Mouse (Mus musculus) ovary, adult 18-20 months (tissue): ENCODE data around the gene Acbd5.

Experiments
- DNase-seq: peaks from one replicate; pipeline ENCODE4 v3.0.0; 2022; ENCODE audit warnings: low spot score, mixed read lengths

Gene Acbd5

DNA sequence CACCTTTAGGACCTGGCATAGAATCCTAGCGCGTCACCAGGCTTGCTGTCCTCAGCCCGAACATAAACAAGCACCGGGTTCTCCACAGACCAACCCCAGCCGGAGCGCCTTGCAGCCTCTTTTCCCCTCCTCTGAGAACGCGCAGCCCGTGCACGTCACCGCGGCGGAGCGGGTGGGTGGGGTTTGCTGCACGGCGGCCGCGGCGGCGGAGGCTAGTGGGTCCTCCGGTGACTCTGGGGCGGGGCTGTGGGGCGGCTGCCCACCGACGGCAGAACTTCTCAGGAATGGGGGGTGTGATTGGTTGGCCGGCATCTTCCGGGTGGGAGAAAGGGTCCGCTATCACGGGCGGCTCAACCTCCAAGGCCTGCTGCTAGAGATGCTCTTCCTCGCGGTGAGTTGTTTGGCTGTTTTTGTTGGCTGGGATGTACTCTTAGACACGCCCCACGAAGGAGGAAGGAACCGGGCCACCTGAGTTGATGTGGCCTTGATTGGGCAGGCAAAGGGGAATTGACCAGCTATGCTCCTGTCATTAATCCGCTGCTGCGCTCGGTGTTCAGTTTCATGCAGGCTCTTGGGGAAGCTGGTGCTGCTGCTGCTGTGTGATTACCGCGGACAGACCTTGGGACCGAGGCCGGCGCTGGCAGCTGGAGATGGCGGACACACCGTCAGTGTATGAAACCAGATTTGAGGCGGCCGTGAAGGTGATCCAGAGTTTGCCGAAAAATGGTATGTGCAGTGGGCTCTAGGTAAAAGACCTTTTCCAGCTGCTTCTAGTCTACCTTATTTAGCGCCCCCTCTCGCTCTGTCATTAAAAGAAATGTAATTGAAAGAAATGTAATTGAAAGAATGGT is 1.2 kb downstream of the Acbd5 start:
- peak; percentile 90 for DNase-seq

DNA sequence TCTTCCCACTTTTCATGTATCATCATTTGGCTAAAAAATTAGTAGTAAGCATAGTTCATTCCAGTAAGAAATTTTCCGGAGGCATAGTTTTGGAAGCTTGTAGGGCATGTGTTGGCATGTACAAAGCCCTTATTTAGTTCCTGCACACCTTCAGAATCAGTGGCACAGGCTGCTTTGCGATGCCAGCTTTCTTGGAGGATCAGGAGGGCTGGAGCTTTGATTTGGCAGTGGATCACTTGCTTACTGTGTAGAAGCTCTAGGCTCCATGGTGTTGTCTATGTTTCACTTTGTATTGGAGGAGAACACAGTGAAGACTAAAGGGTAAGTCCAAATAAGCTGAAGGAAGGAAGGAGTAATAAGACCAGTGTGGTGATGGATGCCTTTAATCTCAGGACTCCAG is 2.5 kb downstream of the Acbd5 start:
- no peak for DNase-seq

DNA sequence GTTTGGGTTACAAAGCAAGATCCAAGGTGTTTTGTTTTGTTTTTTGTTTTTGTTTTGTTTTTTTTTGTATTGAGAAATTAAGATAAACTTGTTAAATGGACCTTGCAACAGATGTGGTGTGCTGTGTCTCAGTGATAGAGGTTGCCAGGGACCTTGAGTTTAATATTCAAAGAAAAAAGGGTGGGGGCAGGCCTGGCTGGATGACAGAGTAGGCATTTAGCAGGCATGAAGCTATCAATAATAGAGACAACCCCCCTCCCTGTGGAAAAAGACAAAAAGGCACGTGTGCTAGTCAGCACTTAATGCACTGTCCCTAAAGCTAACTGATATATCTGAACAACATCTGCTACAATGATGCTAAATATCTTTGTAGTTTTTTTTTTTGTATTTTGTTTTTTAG is 3.4 kb downstream of the Acbd5 start:
- no peak for DNase-seq

DNA sequence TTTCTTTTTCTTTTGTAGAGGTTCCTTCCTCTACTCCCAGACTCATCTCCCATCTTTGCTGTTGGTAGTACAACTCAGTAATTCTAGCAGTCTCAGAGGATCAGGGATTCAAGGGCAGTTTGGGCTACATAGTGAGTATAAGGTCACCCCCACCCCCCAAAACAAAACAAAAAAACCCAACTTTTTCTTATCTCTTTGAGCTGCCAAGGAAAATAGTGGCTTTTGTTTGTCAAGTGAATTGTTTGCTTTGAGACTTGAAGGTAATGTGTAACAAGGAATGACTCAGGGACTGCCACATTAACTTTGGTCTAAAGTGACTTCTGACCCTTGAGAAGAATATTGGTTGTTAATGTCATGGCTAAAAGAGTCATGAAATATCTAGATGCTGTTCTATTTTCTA is 7.9 kb downstream of the Acbd5 start:
- DNase-seq = no peak

DNA sequence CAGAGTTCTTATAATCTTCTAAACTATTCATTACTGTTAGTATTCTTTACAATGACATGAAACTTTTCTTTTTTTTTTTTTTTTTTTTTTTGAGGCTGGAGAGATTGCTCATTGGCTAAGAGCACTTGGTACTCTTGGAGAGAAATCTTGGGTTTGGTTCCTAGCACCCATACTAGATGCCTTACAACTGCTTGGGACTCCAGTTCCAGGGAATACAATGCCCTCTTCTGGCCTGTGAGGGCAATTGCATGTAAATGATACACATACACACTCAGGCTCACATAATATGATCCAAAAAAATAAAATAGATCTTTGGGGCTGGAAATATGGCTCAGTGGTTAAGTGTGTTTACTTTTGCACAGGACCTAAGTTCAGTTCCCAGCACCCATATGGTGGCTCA is 8.8 kb downstream of the Acbd5 start:
- DNase-seq = no peak

- no peak for DNase-seq
These were observed 9.7 kb downstream of the Acbd5 start for GRCm38 (mm10) chr2:23077693-23078092.

GRCm38 (mm10) chr2:23078588-23078987 is 10.6 kb downstream of the Acbd5 start:
- no peak for DNase-seq

DNA sequence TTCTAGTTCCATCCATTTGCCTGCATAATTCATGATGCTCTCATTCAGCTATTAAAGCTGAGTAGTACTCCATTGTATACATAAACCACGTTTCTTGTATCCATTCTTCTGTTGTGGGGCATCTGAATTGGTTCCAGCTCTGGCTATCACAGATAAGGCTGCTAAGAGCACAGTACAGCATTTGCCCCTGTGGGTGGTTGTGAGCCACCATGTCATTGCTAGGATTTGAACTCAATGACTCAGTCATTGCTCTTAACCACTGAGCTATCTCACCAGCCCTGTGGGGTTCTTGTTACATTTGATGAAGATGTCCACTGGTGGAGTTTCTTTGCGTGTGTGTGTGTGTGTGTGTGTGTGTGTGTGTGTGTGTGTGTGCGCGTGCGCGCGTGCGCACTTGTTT is 16.6 kb downstream of the Acbd5 start:
- no peak for DNase-seq

- no peak for DNase-seq
These were observed 24.2 kb downstream of the Acbd5 start for GRCm38 (mm10) chr2:23092216-23092615.

DNA sequence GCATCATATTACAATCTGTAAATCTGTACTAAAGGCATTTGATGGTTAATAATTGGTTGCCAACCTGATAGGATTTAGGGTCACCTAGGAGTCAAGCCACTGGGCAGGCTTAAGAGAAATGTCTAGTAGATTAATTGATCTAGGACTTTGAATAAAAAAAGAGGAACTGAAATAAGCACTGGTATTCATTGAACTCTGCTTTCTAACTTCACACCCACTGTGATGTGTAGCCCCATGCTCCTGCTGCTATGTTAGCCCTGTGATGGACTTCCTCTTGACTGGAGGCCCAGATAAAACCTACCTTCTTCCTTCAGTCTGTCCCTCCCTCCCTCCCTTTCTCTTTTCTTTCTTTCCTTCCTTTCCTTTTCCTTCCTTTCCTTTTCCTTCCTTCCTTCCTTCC is 29.1 kb downstream of the Acbd5 start:
- no peak for DNase-seq

DNA sequence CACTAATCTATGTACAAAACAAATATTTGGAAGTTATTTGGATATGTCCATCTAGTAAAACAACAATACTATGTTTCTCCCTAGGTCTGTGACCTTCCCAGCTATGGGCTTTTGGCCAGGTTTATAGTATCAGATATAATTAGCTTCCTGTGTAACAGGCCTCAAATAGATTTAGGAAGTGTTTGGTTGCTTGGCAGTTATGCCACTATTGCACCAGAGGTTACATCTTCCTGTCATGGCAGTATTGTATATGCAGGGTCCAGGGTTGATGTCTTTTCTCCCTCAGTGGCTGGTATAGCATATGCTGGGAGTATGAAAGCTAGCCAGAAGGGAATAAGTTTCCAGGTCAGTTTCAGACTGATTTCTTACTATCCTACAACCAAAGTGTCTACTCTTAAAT is 34.3 kb downstream of the Acbd5 start:
- DNase-seq = no peak

GRCm38 (mm10) chr2:23119573-23119972 is 51.6 kb downstream of the Acbd5 start:
- DNase-seq = no peak

GRCm38 (mm10) chr2:23155199-23155621 is 87.2 kb downstream of the Acbd5 start:
- DNase-seq = no peak

DNA sequence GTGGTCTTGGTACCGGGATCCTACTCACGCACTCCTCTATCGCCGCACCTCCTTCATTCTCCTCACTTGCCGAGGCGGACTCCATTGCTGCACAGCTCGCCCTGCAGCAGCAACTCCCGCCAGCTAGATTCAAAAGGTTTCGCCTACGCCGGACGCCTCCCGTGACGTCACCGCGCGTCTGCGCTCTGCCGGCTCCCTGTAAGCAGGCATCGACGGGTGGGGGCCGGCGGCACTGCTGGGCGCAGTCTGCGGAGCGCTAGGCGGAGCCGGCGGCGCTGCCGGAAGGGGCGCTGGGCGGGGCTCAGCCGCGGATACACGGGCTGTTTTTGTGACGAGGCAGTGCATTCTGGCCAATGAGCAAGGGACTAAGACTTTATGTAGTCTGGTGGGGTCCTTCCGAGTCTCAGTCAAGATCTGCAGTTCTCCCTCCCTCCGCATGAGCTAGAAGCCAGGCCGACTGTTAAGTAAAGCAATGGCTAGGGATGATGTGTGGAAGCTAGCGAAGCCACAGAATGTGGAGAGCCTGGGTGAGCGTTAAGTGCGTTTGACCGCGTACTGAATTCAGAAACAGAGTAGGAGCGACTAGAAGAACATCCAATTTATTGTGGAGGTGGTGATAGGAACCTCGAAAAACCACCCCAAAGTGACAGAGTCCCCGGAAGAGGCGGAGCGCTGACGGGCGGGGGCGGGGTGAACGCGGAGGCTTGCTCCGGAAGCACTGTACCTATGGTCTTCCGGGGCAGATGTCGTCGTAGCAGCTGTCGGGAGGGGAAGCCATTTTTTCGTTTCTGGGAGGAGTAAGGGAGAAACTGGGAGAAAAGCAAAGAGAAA is 88.0 kb downstream of the Acbd5 start, which contains the start of the genes Mastl and Yme1l1:
Gene Mastl (minus strand): TSS at position 248 of the 831 bp plus-strand sequence.
Gene Yme1l1 (plus strand): TSS at position 593 of the 831 bp plus-strand sequence.
- peak; percentile 97 for DNase-seq

- DNase-seq = no peak
These were observed 88.7 kb downstream of the Acbd5 start for GRCm38 (mm10) chr2:23156608-23157081.
